Mouse (Mus musculus): ENCODE data around the gene Evx1.

Gene Evx1

DNA sequence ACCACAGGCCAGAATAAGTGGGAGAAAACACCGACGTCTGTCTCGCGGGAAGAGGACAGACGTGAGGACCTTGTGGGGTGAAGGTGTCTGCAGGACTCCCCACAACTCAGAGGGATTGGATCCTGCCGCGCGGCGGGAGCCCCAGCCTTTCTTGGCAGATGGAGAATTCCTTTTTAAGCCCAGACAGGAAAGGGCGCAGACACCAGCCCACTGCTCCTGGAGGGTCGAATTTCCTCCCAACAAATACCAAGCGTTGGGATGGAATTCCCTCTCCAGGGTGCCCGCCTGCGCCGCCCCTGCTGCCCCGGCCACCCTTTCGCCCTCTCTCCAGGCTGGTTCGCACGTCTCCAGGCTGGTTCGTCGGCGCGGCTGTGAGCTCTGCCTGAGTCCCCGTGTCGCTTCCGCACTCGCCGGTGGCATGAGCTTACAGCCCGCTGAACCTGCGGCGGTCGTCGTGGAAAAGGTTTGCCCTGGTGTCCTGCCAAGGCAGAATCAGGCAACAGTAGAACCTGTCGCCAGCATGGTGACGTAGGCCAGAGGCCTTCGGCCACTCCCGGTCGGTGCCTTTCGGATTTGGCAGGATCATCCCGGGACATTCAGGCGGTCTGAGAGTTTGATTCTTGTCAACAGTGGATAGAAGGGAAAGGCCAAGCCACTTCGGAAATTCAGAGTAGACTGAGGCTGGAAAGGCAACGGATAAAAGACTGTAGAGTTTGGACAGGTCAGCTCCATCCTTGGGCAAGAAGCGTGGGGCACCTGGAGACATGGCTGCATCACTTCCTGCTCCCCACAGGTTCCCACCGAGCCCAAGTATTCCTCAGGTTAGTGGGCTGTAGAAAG lies 22.1 kb upstream of the Evx1 start:
- no peak for DNase-seq

DNA sequence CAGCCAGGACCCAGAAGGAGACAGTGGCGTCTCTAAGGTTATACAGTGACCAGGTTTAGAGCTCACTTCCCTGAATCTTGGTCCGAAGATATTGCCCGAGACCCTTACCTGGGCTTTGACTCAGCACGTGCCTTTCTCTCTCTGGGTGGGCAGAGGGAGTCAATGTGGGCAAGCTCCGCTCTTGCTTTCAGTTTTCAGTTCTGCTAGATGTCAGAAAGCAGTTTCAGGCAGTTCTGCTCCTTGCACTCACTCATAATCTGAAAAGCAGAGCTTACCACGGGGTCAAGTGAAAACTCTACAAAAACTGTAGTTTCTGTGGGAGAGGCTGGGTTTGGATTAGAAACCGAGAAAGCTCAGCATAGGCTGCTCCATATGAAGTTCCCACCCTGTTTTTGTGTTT lies 21.0 kb upstream of the Evx1 start:
- DNase-seq, result no peak

DNA sequence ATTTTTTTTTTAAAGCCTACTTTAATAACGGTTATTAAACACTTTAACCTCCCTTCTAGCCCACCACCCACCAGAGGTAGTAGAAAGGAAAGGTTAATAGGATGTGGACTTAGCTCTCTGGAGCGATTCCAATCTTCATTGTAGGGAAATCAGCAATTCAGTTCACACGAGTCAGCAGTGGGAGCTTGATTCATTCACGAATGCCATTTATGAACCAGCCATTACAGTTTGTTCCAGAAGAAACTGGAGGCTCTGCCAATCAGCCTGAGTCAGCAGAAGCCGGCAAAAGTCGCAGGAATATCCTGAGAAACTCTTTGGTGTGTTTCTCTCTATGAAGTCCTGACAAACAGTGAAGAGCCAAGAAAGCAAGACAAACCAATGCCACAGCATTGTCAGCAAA lies 18.7 kb upstream of the Evx1 start:
- DNase-seq, result no peak

DNA sequence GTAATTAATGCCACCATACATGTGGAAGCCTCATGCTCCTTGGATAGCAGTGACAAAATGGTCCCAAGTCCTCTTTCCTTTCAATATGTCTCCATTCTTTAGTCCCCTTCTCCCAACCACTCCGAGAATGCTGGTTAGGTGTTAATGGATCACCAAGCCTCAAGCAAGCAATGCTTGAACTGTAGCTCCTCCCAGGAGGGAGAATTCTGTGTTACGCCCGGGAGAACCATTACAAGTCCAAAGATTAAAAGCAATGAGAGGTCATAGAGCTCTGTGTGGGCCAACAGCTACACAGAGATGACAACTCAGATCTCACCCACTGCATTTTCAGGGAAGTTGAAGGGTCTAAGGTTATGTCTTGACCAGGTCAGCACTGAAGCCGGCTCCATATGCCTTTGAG lies 14.8 kb upstream of the Evx1 start:
- DNase-seq, result no peak

DNA sequence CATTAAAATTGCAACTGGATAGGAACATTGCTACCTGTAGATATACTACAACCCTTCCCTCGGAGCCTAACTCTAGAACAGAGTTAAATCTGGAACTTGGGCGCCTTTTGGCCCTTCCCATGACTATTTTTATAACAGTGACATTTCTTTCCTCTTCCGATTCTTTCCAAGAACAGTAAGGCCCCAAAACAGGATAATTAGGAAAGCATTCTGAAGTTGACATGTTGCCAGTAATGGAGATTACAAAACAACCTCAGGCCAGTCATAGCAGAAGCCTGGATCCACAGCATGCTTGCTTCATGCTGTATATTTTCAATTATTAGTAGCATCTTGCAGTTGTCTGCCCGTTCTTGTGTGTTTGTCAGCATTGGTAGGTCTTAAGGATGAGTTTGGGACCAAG lies 12.5 kb upstream of the Evx1 start:
- no peak for DNase-seq

DNA sequence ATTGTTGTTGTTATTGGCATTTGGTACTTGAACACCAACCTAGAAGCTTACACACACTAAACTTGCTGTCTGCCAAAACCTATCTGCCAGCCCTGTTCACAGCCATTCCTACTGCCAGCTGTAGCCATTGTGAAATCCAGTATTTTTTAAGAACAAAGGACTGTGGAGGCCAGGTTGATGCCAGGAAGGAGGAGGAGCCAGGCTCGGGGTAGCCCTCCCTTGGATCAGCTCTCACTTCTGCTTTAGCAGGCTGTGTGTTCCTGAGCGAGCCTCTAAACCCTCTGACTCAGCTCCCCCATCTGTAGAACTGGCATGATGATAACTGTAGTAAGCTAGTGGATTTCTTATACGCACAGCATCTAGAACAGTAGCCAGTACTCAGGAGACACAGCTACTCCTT lies 9.9 kb upstream of the Evx1 start:
- no peak for DNase-seq

DNA sequence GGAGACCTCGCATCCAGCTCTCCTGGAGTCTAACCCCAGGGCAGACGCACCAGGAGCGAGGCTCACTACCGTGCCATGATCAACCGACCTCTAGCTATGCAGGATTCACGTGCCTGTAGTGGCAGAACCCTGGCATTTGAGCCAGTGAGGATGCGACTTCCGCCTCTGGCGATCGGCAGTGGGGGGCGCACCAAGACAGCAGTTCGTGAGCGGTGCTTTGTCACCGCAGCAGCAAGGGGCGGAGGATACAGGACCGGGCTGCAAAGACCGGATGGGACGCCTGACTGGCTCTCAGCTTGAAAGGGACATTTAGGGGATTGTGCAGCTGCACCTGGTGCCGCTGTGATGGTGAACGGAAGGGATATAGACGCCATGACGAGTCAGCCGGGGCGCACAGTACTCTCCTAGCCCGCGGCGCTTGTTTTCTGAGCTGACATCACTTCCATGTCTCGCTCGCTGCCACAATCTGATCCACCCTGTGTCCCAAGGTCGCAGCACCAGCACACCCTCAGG lies 7.4 kb upstream of the Evx1 start:
- peak; percentile 48 to 63 for DNase-seq

DNA sequence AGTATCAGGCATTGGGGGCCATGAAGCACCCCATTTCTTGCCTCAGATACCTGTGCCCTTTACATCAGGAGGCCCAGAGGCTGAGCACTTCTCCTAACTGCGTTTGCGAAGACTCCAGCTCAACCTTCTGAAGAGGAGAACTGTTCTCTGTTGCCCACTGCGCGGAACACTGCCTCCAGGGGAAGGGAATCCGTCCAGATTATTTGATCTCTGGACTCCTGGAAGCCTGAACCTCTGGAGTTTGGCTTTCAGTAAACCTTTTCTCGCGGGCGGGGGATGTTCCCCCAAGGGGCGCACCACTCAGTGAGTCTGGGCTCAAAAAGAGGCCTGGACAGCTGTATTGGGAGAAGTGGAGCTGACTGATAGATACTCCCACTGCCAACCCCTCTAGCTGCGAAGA lies 3.5 kb upstream of the Evx1 start:
- no peak for DNase-seq

DNA sequence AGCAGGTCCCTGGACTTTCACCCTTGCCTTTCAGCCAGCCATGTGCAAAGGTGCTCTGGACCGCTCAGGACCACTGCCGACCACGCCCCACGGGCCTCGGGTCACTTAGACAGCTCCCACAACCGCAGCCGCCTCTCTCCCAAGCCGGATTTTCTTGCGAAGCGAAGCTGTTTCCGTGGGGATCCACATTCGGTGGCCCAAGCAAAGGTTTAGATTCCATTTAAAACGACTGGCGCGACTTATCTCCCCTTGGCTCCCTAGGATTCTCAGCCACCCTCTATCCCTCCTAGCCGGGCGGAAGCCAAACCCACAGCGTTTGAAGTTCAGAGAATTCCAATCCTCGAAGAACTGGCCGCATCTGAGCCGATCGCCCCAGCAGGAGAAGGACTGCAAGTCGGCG lies 2.9 kb upstream of the Evx1 start:
- DNase-seq, result peak in 1 of 2 experiments; percentile 16

DNA sequence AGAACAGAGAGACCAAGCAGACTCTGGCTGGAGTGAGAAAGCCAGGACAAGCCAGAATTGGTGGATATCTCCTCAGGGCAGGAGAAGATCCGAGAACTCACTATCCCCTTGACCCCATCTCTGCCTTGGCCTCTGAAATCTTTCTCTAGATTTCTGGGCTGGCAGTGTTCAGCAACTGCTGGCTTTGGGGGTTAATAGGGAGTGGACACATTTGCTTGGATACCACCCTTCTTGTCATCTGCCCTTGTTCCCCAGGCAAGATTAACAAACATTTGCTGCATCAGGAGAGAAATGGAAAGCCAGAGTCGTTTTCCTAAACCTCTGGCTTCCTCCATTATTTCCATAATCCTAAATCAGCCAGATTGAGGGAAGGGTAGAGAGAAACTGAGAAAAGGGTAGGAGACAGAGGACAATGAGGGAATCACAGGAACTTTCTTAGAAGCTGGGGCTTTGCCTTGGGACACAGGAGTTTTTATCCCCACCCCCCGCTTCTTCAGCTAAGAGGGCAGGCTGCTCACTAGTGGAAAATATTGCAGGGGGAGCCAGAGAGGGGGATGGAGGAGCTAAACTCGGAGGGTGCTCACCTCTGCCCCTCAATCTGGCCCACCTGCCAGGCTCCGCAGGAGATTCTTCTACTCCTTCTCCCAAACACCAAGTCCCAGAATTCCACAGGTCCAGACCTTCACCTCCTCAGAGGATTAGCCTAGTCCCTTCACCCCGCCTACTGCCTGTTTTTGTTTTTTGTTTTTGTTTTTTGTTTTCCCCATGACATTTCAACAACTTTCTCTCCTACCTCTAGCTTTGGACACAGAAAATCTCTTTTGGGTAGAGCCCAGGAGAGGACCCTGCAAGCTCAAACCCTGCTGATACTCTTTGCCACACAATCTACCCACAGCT lies 1.4 kb upstream of the Evx1 start:
- peak; percentile 4 to 11 for DNase-seq

DNA sequence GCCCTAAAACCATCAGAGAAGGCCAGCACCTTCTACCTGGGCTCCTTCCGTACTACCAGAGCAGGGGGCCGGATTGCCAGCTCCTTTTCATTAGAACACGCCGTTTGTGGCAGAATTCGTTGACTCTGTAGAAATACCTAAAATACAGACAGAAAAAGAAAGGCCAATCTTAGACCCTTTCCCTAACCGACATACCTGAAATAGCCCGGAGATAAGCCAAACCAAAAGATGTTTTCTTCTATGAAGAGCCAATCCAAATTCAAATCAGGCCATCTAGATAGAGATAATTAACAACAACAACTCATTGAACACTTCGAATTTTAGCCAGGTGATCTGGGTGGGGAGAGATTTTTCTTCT lies 761 bp upstream of the Evx1 start:
- DNase-seq, result peak; percentile 9 to 37

DNA sequence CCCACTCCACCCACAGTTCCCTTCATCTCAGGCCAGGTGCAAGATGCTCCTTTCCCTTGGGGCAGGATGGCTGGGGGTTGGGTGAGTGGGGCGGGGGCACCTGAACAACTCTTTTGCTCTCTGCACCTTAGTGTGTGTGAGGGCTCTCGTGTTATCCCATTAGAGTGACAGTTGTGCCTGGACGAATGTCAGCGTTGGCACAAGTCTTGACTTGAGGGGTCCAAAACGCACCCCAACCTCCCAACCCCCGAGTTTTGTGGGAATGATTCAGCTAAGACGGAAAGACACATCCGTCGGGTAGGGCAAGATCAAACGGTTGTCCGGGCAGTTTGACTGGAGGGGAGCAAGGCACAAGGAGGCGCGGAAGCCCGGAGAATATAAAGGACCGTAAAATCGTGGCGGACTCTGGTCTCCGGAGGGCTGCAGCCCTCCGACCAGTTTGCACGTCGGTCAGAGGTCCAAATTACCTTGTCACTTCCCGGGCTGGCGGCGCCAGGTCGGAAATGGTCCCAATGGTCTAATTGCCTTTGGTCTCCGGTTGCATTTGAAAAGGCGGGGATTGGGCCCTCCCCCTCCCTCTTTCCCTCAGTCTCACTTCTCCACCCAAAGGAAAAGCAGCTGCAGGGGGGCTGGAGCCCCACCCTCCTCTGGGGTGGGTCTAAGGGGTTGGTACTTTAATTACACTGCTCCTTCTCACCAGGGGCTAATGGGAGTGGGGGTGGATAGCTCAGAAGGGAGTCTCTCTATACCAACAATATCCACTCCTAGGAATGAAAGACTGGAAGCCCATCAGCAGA lies 1.2 kb downstream of the Evx1 start:
- DNase-seq, result peak; percentile 9 to 11

DNA sequence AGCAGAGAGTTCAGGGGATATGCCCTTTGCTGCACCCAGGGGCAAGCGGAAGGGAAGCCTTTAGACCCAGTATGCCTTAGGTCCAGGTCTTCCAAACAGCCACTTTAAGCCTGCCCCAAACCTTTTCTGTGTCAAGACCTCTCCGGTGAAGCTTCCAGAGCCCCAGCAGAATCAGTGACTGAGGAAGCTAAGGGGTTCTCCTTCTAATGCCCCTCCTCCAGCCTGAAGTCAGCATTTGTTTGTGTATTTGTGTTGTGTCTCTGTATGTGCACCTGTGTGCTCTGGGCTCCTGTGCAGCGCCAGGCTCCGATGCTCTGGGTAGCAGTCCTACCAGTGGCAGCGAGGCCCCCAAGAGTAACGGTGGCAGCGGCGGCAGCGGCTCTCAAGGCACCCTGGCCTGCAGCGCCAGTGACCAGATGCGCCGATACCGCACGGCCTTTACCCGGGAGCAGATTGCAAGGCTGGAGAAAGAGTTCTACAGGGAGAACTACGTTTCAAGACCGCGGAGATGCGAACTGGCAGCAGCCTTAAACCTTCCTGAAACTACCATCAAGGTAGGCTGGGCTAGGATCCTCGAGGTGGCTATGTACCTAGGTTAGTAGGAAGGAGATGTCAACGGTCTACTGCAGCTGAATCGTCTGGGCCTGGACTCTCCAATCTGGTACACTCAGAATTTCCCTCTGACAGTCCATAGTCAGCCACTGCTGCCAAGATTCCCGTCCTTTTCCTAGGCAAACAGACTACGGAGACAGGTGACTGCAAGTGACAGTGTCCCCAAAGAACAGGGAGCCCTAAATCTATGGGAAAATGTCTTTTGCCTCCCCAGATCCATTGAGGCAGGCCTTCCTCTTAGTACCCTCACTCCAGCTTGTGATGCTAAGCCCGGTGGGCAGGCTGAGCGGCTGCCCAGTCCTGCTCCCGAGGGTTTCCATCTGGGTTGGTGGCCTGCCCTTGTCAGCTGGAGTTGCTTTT lies 2.4 kb downstream of the Evx1 start:
- peak; percentile 11 to 14 for DNase-seq

DNA sequence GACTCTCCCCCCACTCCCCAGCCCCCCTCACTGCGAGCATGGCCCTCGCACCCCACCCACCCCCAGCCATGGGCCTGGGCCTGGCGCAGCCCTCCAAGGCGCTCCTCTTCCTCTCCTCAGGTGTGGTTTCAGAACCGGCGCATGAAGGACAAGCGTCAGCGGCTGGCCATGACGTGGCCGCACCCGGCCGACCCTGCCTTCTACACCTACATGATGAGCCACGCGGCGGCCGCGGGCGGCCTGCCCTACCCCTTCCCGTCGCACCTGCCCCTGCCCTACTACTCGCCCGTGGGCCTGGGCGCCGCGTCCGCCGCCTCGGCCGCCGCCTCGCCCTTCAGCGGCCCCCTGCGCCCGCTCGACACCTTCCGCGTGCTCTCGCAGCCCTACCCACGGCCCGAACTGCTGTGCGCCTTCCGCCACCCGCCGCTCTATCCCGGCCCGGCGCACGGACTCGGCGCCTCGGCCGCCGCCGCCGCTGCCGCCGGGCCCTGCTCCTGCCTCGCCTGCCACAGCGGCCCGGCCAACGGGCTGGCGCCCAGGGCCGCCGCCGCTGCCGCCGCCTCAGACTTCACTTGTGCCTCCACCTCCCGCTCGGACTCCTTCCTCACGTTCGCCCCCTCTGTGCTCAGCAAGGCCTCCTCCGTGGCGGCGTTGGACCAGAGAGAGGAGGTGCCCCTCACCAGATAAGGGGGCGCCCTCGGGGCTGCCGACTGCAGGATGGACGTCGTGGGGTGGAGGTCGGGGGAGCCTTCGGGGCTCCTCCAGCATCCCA lies 3.3 kb downstream of the Evx1 start:
- DNase-seq, result peak; percentile 12 to 14

DNA sequence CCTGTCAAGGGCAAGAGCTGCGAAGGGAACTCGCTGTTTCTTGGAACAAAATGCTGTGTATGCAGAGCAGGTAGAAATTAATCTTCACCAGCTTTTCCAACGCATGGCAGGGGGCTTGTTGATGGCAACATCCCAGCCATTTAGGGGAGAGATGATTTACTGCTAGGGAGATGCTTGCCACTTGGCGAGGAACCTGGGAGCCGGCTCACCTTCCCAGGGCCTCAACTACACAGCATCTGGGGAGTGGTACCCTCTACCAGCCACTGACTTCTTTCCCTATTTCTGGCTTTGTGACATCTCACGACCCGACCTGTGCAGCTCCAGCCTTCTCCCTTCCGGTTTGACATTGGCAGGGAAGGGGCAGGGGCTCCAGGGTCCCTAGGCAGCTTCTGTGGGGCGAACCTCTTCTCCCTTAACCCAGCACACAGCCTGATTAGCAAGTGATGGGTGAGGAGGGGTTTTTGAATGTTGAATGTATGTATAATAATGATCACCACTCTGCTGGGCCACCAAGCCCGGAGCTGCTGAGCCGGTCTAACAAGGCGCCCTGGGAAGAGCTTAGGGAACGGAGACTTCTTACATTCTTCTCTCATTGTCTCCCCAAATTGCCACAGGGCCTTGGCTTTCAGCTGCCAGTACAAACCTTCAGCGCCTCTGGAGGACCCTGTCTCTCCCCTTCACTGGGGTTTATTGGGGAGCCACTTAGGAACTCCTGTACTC lies 4.3 kb downstream of the Evx1 start:
- peak in 1 of 2 experiments; percentile 5 for DNase-seq

DNA sequence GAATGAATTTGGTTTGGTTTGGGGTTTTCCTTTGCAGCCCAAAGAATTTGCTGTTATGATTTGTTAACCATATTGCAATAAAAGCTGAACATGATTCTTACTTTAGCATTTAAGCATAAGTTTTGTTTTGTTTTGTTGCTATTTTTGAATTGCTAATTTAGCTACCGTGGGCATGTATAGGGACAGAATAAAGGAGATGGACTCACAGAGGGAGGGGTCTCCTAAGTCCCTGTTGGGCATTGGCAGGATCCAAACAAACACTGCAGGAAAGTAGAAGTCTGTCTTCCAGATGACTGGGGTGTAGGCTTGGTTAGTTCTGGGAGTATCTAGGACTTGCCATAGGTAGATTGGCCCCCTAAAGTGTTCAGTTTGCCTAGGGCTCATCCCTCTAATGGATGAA lies 5.0 kb downstream of the Evx1 start:
- no peak for DNase-seq

DNA sequence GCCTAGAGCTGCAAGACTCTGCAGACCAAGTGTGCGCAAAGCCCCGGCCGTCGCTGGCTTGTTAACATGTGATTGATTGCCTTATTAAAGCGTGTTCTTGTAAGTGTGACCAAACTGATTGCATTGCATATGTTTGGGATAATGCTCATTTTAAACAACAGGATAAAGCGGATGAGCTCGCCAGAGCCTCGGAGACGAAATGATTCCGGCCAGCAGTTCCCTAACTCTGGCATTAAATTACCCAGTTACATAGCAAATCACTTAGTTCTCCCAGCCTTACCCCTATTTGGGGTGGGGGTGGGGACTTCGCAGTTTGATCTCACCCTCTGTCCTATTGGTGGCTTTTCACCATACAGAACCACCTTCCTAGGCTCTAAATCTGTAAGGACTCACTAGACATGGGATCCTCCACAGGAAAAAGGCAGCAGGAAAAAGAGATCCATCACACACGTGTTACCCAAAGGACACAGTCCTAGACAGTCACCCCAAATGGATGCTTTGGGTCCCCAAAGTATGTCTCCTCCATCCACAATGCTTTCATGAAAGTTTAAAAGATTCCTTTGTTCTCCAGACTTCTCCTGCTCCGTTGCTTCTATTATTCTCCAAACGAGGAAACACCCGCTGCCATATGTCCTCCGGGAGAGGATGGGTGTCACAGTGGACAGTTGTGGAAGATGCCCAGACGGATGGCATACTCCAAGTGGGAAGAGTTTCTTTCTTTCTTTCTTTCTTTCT lies 6.8 kb downstream of the Evx1 start:
- DNase-seq, result peak in 1 of 2 experiments; percentile 24

DNA sequence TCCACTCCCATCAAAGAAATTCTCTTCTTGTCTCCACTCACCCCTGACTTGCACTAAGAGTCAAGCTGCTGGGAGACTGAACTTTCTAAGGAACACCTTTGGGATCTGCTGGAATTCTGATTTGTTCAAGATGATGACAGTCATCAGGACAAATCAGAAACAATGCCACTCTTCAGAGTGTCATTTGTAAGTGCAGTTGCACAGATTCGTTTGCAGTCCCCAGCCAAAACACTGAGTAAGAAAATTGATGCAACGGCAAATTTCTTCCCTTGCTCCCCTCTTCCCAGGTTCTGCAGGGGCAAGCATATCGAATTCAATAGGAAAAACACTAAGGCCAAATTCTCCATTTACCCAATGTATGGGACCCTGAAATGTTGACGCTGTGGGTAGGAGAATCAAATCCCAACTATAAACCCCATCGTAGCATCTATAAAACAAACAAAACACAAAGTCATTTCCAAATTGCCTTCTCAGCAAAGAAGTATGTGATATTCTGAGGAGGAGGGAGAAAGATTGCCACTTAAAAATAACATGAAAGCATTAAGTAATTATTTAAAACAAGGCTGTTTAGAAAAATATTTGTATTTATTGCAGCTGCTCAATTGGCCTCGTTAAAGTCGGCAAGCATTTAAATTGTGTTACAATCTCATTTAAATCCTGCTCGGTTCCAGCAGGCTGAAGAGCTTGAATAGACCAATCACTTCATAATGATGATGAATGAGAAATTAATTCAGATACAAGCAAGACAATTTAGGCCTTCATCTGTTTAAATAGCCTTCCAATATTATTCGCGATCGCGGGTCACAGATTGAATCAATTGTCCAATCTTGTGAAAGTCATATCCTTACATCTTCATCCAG lies 7.9 kb downstream of the Evx1 start:
- DNase-seq, result peak; percentile 26 to 57
